Mouse (Mus musculus) heart, adult 2 months (tissue): ENCODE data around the gene Galntl6. TPM values are rescaled to one million over a fixed set of nuclear protein-coding genes. Genes with fewer than 3 reads are reported as not detected.
"Not testable (repeated sequence)": the region's sequence is repeated elsewhere in the genome, so short reads cannot be mapped to it uniquely, and the experiment has no call there.

Experiments used
- DNase-seq, 2 experiments: peaks; one replicate each; pipeline ENCODE4 v3.0.0; 2021
- H3K27ac ChIP-seq: fragments of 200-600 bp; 2 replicates; pipeline ENCODE4 v1.8.1; 2022
- H3K27me3 ChIP-seq: fragments of 200-500 bp; 2 replicates; pipeline ENCODE4 v1.6.1; 2012; ENCODE audit warnings: mild to moderate bottlenecking, low read length, inconsistent platforms, mixed read lengths; ENCODE audit not compliant: control insufficient read depth, insufficient read depth
- H3K36me3 ChIP-seq: fragments of 200-500 bp; 2 replicates; pipeline ENCODE4 v1.6.1; 2012; ENCODE audit warnings: low read length, inconsistent platforms; ENCODE audit not compliant: control insufficient read depth, insufficient read depth
- H3K4me1 ChIP-seq: fragments of 200-500 bp; 2 replicates; pipeline ENCODE4 v1.6.1; 2011; ENCODE audit warnings: low read length; ENCODE audit not compliant: control insufficient read depth, insufficient read depth
- H3K4me3 ChIP-seq: fragments of 200-600 bp; 2 replicates; pipeline ENCODE4 v1.8.1; 2022
- H3K79me2 ChIP-seq: fragments of 200-500 bp; replicated peaks from 2 replicates; pipeline ENCODE4 v1.6.1; 2012; ENCODE audit warnings: mild to moderate bottlenecking, inconsistent platforms, low read length, moderate library complexity, mixed read lengths; ENCODE audit not compliant: control insufficient read depth, insufficient read depth
- H3K9ac ChIP-seq: fragments of 200-500 bp; 2 replicates; pipeline ENCODE4 v1.6.1; 2012; ENCODE audit warnings: low read depth, mild to moderate bottlenecking, control low read depth, inconsistent platforms, low read length, mixed read lengths
- CTCF ChIP-seq: fragments of 200-600 bp; IDR thresholded peaks from 2 replicates; pipeline ENCODE4 v1.8.1; 2022; ENCODE audit warnings: antibody characterized with exemption, mild to moderate bottlenecking, moderate library complexity
- EP300 ChIP-seq: fragments of 200-500 bp; IDR thresholded peaks from 2 replicates; pipeline ENCODE4 v1.6.1; 2011; ENCODE audit warnings: low read depth, low read length, control low read depth; ENCODE audit not compliant: insufficient read depth
- POLR2A ChIP-seq: fragments of 200-500 bp; IDR thresholded peaks from 2 replicates; pipeline ENCODE4 v1.6.1; 2011; ENCODE audit warnings: mild to moderate bottlenecking, low read depth, low read length, control low read depth; ENCODE audit not compliant: insufficient read depth
- WGBS: fragments of 180-500 bp; shearing (Covaris S2); methylation state at CpG from one replicate; pipeline ENCODE4 v1.1.7; 2018; 5-methylcytosine and 5-hydroxymethylcytosine counted together
- intact Hi-C: fragments of 180-260 bp; cut with DNase I; formaldehyde crosslinking; loops from one replicate; pipeline ENCODE4 v1.15.1; 2025
- polyA plus RNA-seq: library from polyadenylated mRNA; depleted of rRNA; stranded (reverse); fragments of >200 nt; gene quantifications from 2 replicates; pipeline ENCODE4 v1.2.3, GENCODE M21; 2012
- total RNA-seq, 2 experiments: library from RNA; stranded (reverse); gene quantifications; 2 replicates each; pipeline ENCODE4 v1.2.3; 2021

The Galntl6 gene
- total and polyA plus RNA-seq, 3 experiments = not detected

GRCm38 (mm10) chr8:58523443-58523842 lies 389.0 kb downstream of the Galntl6 start:
- TF ChIP-seq POLR2A (no peak), EP300 (no peak), CTCF (no peak)
- WGBS = 27% methylated on average over 1 of the region's 1 CpGs
- intact Hi-C loops = no loop called here

GRCm38 (mm10) chr8:58521932-58522331 lies 390.5 kb downstream of the Galntl6 start:
- no peak overlapping the region for H3K27ac ChIP-seq
- TF ChIP-seq EP300 = no peak
- DNase-seq = no peak
- no peaks in the 10 kb centered on the region for H3K4me1 ChIP-seq
- no peak overlapping the region for H3K4me3 ChIP-seq
- no peaks in the 10 kb centered on the region for H3K27me3 ChIP-seq
- H3K9ac ChIP-seq = no peak overlapping the region
- intact Hi-C loops = no loop called here
- H3K36me3 ChIP-seq = no peaks in the 10 kb centered on the region
- no peaks in the 10 kb centered on the region for H3K79me2 ChIP-seq

More at GRCm38 (mm10) chr8:58523443-58523842, 389.0 kb downstream of the Galntl6 start:
- no peaks in the 10 kb centered on the region for H3K27me3 ChIP-seq
- H3K4me1 ChIP-seq = no peaks in the 10 kb centered on the region
- H3K36me3 ChIP-seq = no peaks in the 10 kb centered on the region
- H3K27ac ChIP-seq = no peak overlapping the region
- H3K9ac ChIP-seq = no peak overlapping the region
- no peaks in the 10 kb centered on the region for H3K79me2 ChIP-seq
- no peak for DNase-seq
- H3K4me3 ChIP-seq = no peak overlapping the region

GRCm38 (mm10) chr8:58510516-58510915 lies 401.9 kb downstream of the Galntl6 start:
- no peak for DNase-seq
- H3K9ac ChIP-seq = no peak overlapping the region
- H3K27me3 ChIP-seq = no peaks in the 10 kb centered on the region
- H3K4me1 ChIP-seq = no peaks in the 10 kb centered on the region
- no peak overlapping the region for H3K27ac ChIP-seq
- TF ChIP-seq POLR2A = no peak
- TF ChIP-seq CTCF = no peak
- no peak for TF ChIP-seq EP300
- no peaks in the 10 kb centered on the region for H3K79me2 ChIP-seq
- H3K4me3 ChIP-seq = no peak overlapping the region
- no peaks in the 10 kb centered on the region for H3K36me3 ChIP-seq
- intact Hi-C loops = no loop called here

- Histone ChIP-seq H3K27me3 (no peaks in the 10 kb centered on the region), H3K27ac (no peak overlapping the region), H3K36me3 (no peaks in the 10 kb centered on the region), H3K4me3 (no peak overlapping the region), H3K79me2 (no peaks in the 10 kb centered on the region), H3K4me1 (no peaks in the 10 kb centered on the region), H3K9ac (no peak overlapping the region)
- 65% methylated on average over 1 of the region's 1 CpGs for WGBS
- no peak for TF ChIP-seq POLR2A
- no peak for TF ChIP-seq CTCF
- no peak for DNase-seq
- intact Hi-C loops = no loop called here
These were observed 403.4 kb downstream of the Galntl6 start for GRCm38 (mm10) chr8:58509051-58509450.

- H3K27ac ChIP-seq = no peak overlapping the region
- H3K79me2 ChIP-seq = no peaks in the 10 kb centered on the region
- TF ChIP-seq POLR2A (no peak), EP300 (no peak), CTCF (no peak)
- H3K27me3 ChIP-seq = no peaks in the 10 kb centered on the region
- no peak for DNase-seq
- no peaks in the 10 kb centered on the region for H3K4me1 ChIP-seq
- H3K4me3 ChIP-seq = no peak overlapping the region
- 65% methylated on average over 4 of the region's 4 CpGs for WGBS
- H3K9ac ChIP-seq = no peak overlapping the region
- H3K36me3 ChIP-seq = no peaks in the 10 kb centered on the region
- intact Hi-C loops = no loop called here
These were observed 425.3 kb downstream of the Galntl6 start for GRCm38 (mm10) chr8:58487099-58487498.

GRCm38 (mm10) chr8:58463342-58463741 lies 449.1 kb downstream of the Galntl6 start:
- H3K4me3 ChIP-seq, H3K4me1 ChIP-seq, intact Hi-C loops, H3K27me3 ChIP-seq, H3K27ac ChIP-seq, H3K79me2 ChIP-seq, H3K9ac ChIP-seq, DNase-seq, H3K36me3 ChIP-seq: not testable (repeated sequence)
- WGBS = 75% methylated on average over 2 of the region's 2 CpGs

GRCm38 (mm10) chr8:58442696-58443095 lies 469.7 kb downstream of the Galntl6 start:
- WGBS = 53% methylated on average over 2 of the region's 2 CpGs
- no peaks in the 10 kb centered on the region for H3K27me3 ChIP-seq
- H3K79me2 ChIP-seq = no peaks in the 10 kb centered on the region
- DNase-seq = no peak
- no peak for TF ChIP-seq POLR2A
- no peak for TF ChIP-seq CTCF
- no peak for TF ChIP-seq EP300
- no peak overlapping the region for H3K9ac ChIP-seq
- no peaks in the 10 kb centered on the region for H3K4me1 ChIP-seq
- intact Hi-C loops = loop anchor here (10.0 kb wide), 1 partner anchor 298 kb away; no protein-coding TSS in a partner anchor
- no peak overlapping the region for H3K4me3 ChIP-seq
- H3K27ac ChIP-seq = no peak overlapping the region
- H3K36me3 ChIP-seq = no peaks in the 10 kb centered on the region
